Mouse (Mus musculus): ENCODE results near the gene Pycr2. TPM values are rescaled to one million over a fixed set of nuclear protein-coding genes. Genes with fewer than 3 reads are reported as not detected.

Gene Pycr2
- polyA plus RNA-seq, 2 experiments: 62.5 to 91.5 TPM

- 83% methylated on average over 7 of the region's 7 CpGs for WGBS
- Histone ChIP-seq H3K4me1 (ENCODE audit: control insufficient read depth, insufficient read depth, low read length) (peaks cover 36% of the 10 kb centered on the region), H3K4me2 (replicated peaks; ENCODE audit: low read depth, low read length, severe bottlenecking) (peak overlapping the region; percentile 85), H3K9me3 (ENCODE audit: control insufficient read depth, low read length) (no peaks in the 10 kb centered on the region), H3K27me3 (ENCODE audit: control insufficient read depth, insufficient read depth, low read length) (peaks cover 11% of the 10 kb centered on the region), H3K9ac (ENCODE audit: low read depth, low read length, severe bottlenecking) (peak overlapping the region; percentile 86; the same call in 1 of the 2 replicates), H3K4me3 (replicated peaks; ENCODE audit: low read length) (peak overlapping the region; percentile 83; the same call in 1 of the 2 replicates), H3K27ac (replicated peaks; ENCODE audit: low read depth, low read length) (no peak overlapping the region), H3K36me3 (ENCODE audit: control insufficient read depth, insufficient read depth, low read length) (no peaks in the 10 kb centered on the region)
- no peak for DNase-seq (ENCODE audit: low spot score)
- ATAC-seq (ENCODE audit: low FRiP score, low read depth): no peak
- no peak for TF ChIP-seq POLR2A (IDR thresholded peaks at IDR 0.05; ENCODE audit: borderline replicate concordance, extremely low read depth, insufficient read depth, insufficient read length)
Observed at GRCm38 (mm10) chr1:180940776-180941460, 36.8 kb downstream of the Pycr2 start.

- H3K4me1 ChIP-seq (ENCODE audit: control insufficient read depth, insufficient read depth, low read length): peaks cover 44% of the 10 kb centered on the region
- peak overlapping the region; percentile 83 for H3K4me3 ChIP-seq (replicated peaks; ENCODE audit: low read length)
- peak overlapping the region; percentile 84 for H3K27ac ChIP-seq (replicated peaks; ENCODE audit: low read depth, low read length)
- H3K27me3 ChIP-seq (ENCODE audit: control insufficient read depth, insufficient read depth, low read length): peaks cover 4% of the 10 kb centered on the region; the same call in 1 of the 2 replicates
- peak overlapping the region; percentile 86 for H3K9ac ChIP-seq (ENCODE audit: low read depth, low read length, severe bottlenecking)
- H3K36me3 ChIP-seq (ENCODE audit: control insufficient read depth, insufficient read depth, low read length): peaks cover 3% of the 10 kb centered on the region; the same call in 1 of the 2 replicates
- ATAC-seq (ENCODE audit: low FRiP score, low read depth): no peak
- H3K9me3 ChIP-seq (ENCODE audit: control insufficient read depth, low read length): no peaks in the 10 kb centered on the region
- H3K4me2 ChIP-seq (replicated peaks; ENCODE audit: low read depth, low read length, severe bottlenecking): peak overlapping the region; percentile 85
- TF ChIP-seq POLR2A (IDR thresholded peaks at IDR 0.05; ENCODE audit: borderline replicate concordance, extremely low read depth, insufficient read depth, insufficient read length): no peak
- no peak for DNase-seq (ENCODE audit: low spot score)
- 6% methylated on average over 18 of the region's 18 CpGs for WGBS
Observed at GRCm38 (mm10) chr1:180941726-180942125, 37.6 kb downstream of the Pycr2 start.

GRCm38 (mm10) chr1:180942166-180943031, 38.3 kb downstream of the Pycr2 start, which contains the start of gene Tmem63a:
Gene Tmem63a (plus strand): TSS chr1:180942344.
- no peaks in the 10 kb centered on the region for H3K9me3 ChIP-seq (ENCODE audit: control insufficient read depth, low read length)
- peak within 1 kb of the TSS; percentile 83 for H3K4me3 ChIP-seq (replicated peaks; ENCODE audit: low read length)
- H3K9ac ChIP-seq (ENCODE audit: low read depth, low read length, severe bottlenecking): peak within 1 kb of the TSS; percentile 86
- DNase-seq (ENCODE audit: low spot score) (peak; percentile 74), ATAC-seq (ENCODE audit: low FRiP score, low read depth) (peak; percentile 39)
- H3K4me2 ChIP-seq (replicated peaks; ENCODE audit: low read depth, low read length, severe bottlenecking): peak within 1 kb of the TSS; percentile 85
- peaks cover 2% of the 10 kb centered on the region; the same call in 1 of the 2 replicates for H3K27me3 ChIP-seq (ENCODE audit: control insufficient read depth, insufficient read depth, low read length)
- H3K36me3 ChIP-seq (ENCODE audit: control insufficient read depth, insufficient read depth, low read length): peaks cover 8% of the 10 kb centered on the region
- WGBS: under 1% methylated on average over 64 of the region's 73 CpGs
- H3K27ac ChIP-seq (replicated peaks; ENCODE audit: low read depth, low read length): peak within 1 kb of the TSS; percentile 84
- peak; percentile 48; the same call in 1 of the 2 replicates for TF ChIP-seq POLR2A (IDR thresholded peaks at IDR 0.05; ENCODE audit: borderline replicate concordance, extremely low read depth, insufficient read depth, insufficient read length)
- peaks cover 44% of the 10 kb centered on the region for H3K4me1 ChIP-seq (ENCODE audit: control insufficient read depth, insufficient read depth, low read length)

- H3K27ac ChIP-seq (replicated peaks; ENCODE audit: low read depth, low read length): peak overlapping the region; percentile 84
- H3K36me3 ChIP-seq (ENCODE audit: control insufficient read depth, insufficient read depth, low read length): peaks cover 16% of the 10 kb centered on the region
- H3K4me3 ChIP-seq (replicated peaks; ENCODE audit: low read length): peak overlapping the region; percentile 83
- DNase-seq (ENCODE audit: low spot score) (peak; percentile 26), ATAC-seq (ENCODE audit: low FRiP score, low read depth) (no peak)
- peak overlapping the region; percentile 85 for H3K4me2 ChIP-seq (replicated peaks; ENCODE audit: low read depth, low read length, severe bottlenecking)
- H3K4me1 ChIP-seq (ENCODE audit: control insufficient read depth, insufficient read depth, low read length): peaks cover 44% of the 10 kb centered on the region
- H3K9ac ChIP-seq (ENCODE audit: low read depth, low read length, severe bottlenecking): peak overlapping the region; percentile 86
- H3K27me3 ChIP-seq (ENCODE audit: control insufficient read depth, insufficient read depth, low read length): no peaks in the 10 kb centered on the region
- TF ChIP-seq POLR2A (IDR thresholded peaks at IDR 0.05; ENCODE audit: borderline replicate concordance, extremely low read depth, insufficient read depth, insufficient read length): no peak
- no peaks in the 10 kb centered on the region for H3K9me3 ChIP-seq (ENCODE audit: control insufficient read depth, low read length)
- 37% methylated on average over 11 of the region's 11 CpGs for WGBS
Observed at GRCm38 (mm10) chr1:180943032-180943644, 39.0 kb downstream of the Pycr2 start.

- Histone ChIP-seq H3K9ac (ENCODE audit: low read depth, low read length, severe bottlenecking) (no peak overlapping the region), H3K4me1 (ENCODE audit: control insufficient read depth, insufficient read depth, low read length) (peaks cover 44% of the 10 kb centered on the region), H3K27me3 (ENCODE audit: control insufficient read depth, insufficient read depth, low read length) (no peaks in the 10 kb centered on the region), H3K4me2 (replicated peaks; ENCODE audit: low read depth, low read length, severe bottlenecking) (0 out of 2 replicates have a peak overlapping the region, but pooled peaks have one; percentile 85), H3K9me3 (ENCODE audit: control insufficient read depth, low read length) (no peaks in the 10 kb centered on the region), H3K4me3 (replicated peaks; ENCODE audit: low read length) (peak overlapping the region; percentile 83; the same call in 1 of the 2 replicates), H3K27ac (replicated peaks; ENCODE audit: low read depth, low read length) (peak overlapping the region; percentile 30; the same call in 1 of the 2 replicates), H3K36me3 (ENCODE audit: control insufficient read depth, insufficient read depth, low read length) (peaks cover 21% of the 10 kb centered on the region)
- no peak for TF ChIP-seq POLR2A (IDR thresholded peaks at IDR 0.05; ENCODE audit: borderline replicate concordance, extremely low read depth, insufficient read depth, insufficient read length)
- ATAC-seq (ENCODE audit: low FRiP score, low read depth) (no peak), DNase-seq (ENCODE audit: low spot score) (no peak)
- WGBS: 74% methylated on average over 1 of the region's 1 CpGs
Observed at GRCm38 (mm10) chr1:180943896-180944295, 39.8 kb downstream of the Pycr2 start.

Measured in limb, embryonic 14.5 days (tissue).